Mouse (Mus musculus) liver, embryonic 14.5 days (tissue): ENCODE measurements around the gene Faim2. TPM values are rescaled to one million over a fixed set of nuclear protein-coding genes. Genes with fewer than 3 reads are reported as not detected.

Experiments used
- ATAC-seq: fragments of 200-750 bp; cut with Nextera tagmentation; 2 replicates; pipeline ENCODE4 v1.8.0; 2017; ENCODE audit warnings: moderate number of reproducible peaks, mild to moderate bottlenecking, moderate library complexity; ENCODE audit not compliant: insufficient read depth
- DNase-seq, 3 experiments: peaks; one replicate each; pipeline ENCODE4 v3.0.0-alpha.2; 2012 to 2013; ENCODE audit warnings: low read depth in 3 of 3, low spot score in 3 of 3
- H3K27ac ChIP-seq: fragments of 300-500 bp; sonication (generic); 2 replicates; pipeline ENCODE4 v1.5.1; 2014; ENCODE audit warnings: moderate library complexity, mild to moderate bottlenecking, control low read depth, inconsistent platforms
- H3K27me3 ChIP-seq: fragments of 300-500 bp; sonication (generic); 2 replicates; pipeline ENCODE4 v1.6.1; 2014; ENCODE audit warnings: mild to moderate bottlenecking, low read length, moderate library complexity; ENCODE audit not compliant: control insufficient read depth, insufficient read depth
- H3K36me3 ChIP-seq: fragments of 300-500 bp; sonication (generic); replicated peaks from 2 replicates; pipeline ENCODE4 v1.6.1; 2014; ENCODE audit warnings: low read depth; ENCODE audit not compliant: control insufficient read depth, insufficient read depth
- H3K4me1 ChIP-seq, 2 experiments: fragments of 200-500 bp in 1 of 2; fragments of 300-500 bp in 1 of 2; sonication (generic) in 1 of 2; replicated peaks; 2 replicates each; pipeline ENCODE4 v1.6.1; 2012 to 2014; ENCODE audit warnings: antibody characterized with exemption in 1 of 2, inconsistent platforms in 1 of 2, low read length in 1 of 2; ENCODE audit not compliant: control insufficient read depth in 2 of 2, insufficient read depth in 2 of 2
- H3K4me2 ChIP-seq: fragments of 300-500 bp; sonication (generic); 2 replicates; pipeline ENCODE4 v1.6.1; 2014; ENCODE audit warnings: low read depth, mild to moderate bottlenecking, control low read depth, moderate library complexity
- H3K4me3 ChIP-seq, 2 experiments: fragments of 200-500 bp in 1 of 2; fragments of 300-500 bp in 1 of 2; sonication (generic) in 1 of 2; 2 replicates each; pipeline ENCODE4 v1.5.1; 2012 to 2014; ENCODE audit warnings: low read depth in 2 of 2, low read length in 2 of 2, mild to moderate bottlenecking in 2 of 2, control low read depth in 1 of 2, inconsistent platforms in 1 of 2, moderate library complexity in 1 of 2; ENCODE audit not compliant: insufficient read depth in 1 of 2
- H3K9ac ChIP-seq: fragments of 300-500 bp; sonication (generic); replicated peaks from 2 replicates; pipeline ENCODE4 v1.6.1; 2014; ENCODE audit warnings: mild to moderate bottlenecking, control low read depth, moderate library complexity
- H3K9me3 ChIP-seq: fragments of 300-500 bp; sonication (generic); 2 replicates; pipeline ENCODE4 v1.6.1; 2016; ENCODE audit warnings: low read length, mixed read lengths; ENCODE audit not compliant: control insufficient read depth
- CTCF ChIP-seq: IDR thresholded peaks from 2 replicates; pipeline ENCODE4 v1.5.1; 2016; ENCODE audit warnings: antibody characterized with exemption, low read depth, control low read depth
- EP300 ChIP-seq: IDR thresholded peaks from 2 replicates; pipeline ENCODE4 v1.6.1; 2016; ENCODE audit warnings: antibody characterized with exemption, low read depth
- whole genome bisulfite sequencing: fragments of 180-500 bp; shearing (Covaris S2); extraction: QIAGEN DNeasy Blood & Tissue Kit; methylation state at CpG from one replicate; pipeline ENCODE4 v1.1.7; 2014; ENCODE audit not compliant: insufficient replicate concordance; 5-methylcytosine and 5-hydroxymethylcytosine counted together
- polyA plus RNA-seq, 2 experiments: library from polyadenylated mRNA; depleted of rRNA in 1 of 2; stranded (reverse) in 1 of 2; unstranded in 1 of 2; fragments of >200 nt; fragmentation: Nextera tagmentation in 1 of 2; extraction: Ambion mirVana in 1 of 2; gene quantifications; 2 replicates each; pipeline versions ENCODE4 v1.2.1 to v1.2.3; 2012 to 2014

Faim2 gene
- polyA plus RNA-seq (2012; rRNA removed) (0.02 TPM in 1 of 2 replicates, not detected in the other), polyA plus RNA-seq (2014; fragmentation: Nextera tagmentation; extraction: Ambion mirVana) (not detected in 2 replicates)

DNA sequence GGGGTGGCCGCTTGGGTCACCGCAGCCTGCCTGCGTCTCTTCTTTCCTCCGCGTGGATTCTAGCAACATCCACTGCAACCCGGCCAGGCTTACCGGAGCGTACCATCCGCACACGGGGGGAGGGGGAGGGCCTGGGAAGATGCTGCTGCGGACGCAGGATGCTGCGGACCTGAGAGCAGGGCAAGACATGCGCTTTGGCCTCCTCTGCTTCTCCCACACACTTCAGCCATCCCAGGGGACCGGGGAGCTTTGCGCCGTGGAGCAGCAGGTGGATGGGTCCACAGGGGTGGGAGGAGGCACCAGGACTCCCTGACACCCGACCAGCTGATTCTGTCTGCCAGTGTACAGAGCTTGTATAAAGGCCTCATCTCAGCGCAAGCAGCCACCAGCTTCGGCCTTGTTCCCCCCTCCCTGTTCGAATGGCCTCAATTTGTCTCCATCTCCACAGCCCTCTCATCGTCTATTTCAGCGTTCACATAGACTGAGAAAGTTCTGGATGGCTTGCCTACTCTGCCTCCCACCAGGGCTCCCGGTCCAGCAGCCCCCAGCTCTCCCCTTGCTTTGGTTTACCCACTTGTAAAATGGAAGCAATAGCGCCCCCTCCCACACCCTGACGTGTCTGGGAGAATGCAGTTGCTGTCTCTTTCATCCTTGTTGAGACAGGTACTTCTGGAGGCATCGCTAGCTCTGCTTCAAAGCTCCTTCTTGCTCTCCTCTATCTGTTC lies at the start of gene Faim2:
Faim2 (minus strand) TSS at position 537 of the 725 bp plus-strand sequence.
- Histone ChIP-seq H3K4me2 (no peak within 1 kb of the TSS), H3K9me3 (no peaks in the 10 kb centered on the region), H3K4me1 (no peaks in the 10 kb centered on the region), H3K9ac (no peak within 1 kb of the TSS), H3K4me3 (no peak within 1 kb of the TSS), H3K27me3 (no peaks in the 10 kb centered on the region; the same call in 1 of the 2 replicates), H3K36me3 (no peaks in the 10 kb centered on the region), H3K27ac (no peak within 1 kb of the TSS)
- no peak for TF ChIP-seq EP300
- no peak for TF ChIP-seq CTCF
- DNase-seq (no peak), ATAC-seq (no peak)
- 33% methylated on average over 26 of the region's 27 CpGs for WGBS

DNA sequence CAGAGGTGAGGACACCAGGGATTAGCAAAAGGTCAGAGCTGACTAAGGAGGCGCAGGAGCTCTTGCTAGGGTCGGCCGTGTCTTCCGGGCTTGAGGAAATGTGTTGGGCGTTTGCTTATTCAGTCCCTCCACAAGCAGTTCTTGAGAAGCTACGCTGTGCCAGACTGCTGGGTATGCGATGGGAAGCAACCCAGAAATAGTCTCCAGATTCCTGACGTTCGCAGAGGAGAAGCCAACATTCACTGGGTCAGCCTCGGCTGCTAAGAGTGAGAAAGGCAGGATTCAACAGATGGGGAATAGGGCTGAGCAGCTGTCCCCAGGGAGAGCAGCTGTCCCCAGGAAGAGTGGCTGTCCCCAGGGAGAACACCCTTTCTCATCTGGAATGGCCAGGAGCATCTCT lies 41.2 kb upstream of the Faim2 start:
- H3K36me3 ChIP-seq: no peaks in the 10 kb centered on the region
- no peaks in the 10 kb centered on the region for H3K4me1 ChIP-seq
- no peak for ATAC-seq
- DNase-seq: no peak
- H3K9me3 ChIP-seq: no peaks in the 10 kb centered on the region
- H3K9ac ChIP-seq: no peak overlapping the region
- H3K4me3 ChIP-seq: no peak overlapping the region
- no peak overlapping the region for H3K4me2 ChIP-seq
- WGBS: 70% methylated on average over 10 of the region's 10 CpGs
- H3K27me3 ChIP-seq: no peaks in the 10 kb centered on the region
- TF ChIP-seq CTCF (no peak), EP300 (no peak)
- no peak overlapping the region for H3K27ac ChIP-seq

DNA sequence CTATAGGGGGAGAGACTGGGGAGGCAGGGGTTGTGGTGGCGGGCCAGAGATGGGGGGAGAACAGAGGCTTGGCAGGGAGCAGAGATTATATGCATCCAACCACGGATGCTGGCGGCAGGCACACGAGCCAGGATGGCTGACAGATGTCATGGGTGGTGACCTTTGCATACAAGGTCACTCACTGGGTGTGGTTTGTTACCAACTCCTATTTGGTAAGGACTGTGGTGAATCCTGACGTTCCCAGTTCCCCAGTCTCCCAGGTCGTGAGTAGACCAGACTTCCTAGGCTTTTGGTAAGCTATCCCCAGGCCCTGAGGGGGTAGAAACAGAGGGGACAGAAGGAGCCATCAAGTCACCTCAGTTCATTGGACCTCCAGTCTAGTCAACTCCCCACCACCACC lies 40.7 kb upstream of the Faim2 start:
- H3K4me1 ChIP-seq: no peaks in the 10 kb centered on the region
- no peak overlapping the region for H3K4me3 ChIP-seq
- H3K27ac ChIP-seq: no peak overlapping the region
- no peaks in the 10 kb centered on the region for H3K36me3 ChIP-seq
- H3K9me3 ChIP-seq: no peaks in the 10 kb centered on the region
- no peak overlapping the region for H3K9ac ChIP-seq
- ATAC-seq (no peak), DNase-seq (no peak)
- no peaks in the 10 kb centered on the region for H3K27me3 ChIP-seq
- 51% methylated on average over 6 of the region's 6 CpGs for WGBS
- TF ChIP-seq EP300 (no peak), CTCF (no peak)
- no peak overlapping the region for H3K4me2 ChIP-seq

DNA sequence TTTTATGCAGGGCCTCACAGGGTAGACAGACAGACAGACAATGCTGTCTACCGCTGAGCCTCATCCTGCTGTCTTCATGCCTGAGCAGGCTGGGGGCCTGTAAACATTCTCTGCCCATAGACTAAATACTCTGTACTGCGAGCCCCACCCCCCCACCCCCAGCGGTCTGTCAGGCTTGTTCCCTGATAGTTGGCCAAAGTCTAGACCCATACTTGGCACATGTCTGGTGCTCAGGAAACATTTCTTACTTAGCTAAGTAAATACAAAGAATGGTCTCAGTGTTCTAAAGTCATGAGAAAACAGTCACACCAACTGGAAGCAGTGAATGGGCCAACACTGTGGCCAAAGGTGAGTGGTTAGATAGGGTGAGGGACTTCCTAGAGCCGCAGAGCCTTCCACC lies 39.4 kb upstream of the Faim2 start:
- ATAC-seq: no peak
- Histone ChIP-seq H3K4me2 (no peak overlapping the region), H3K4me3 (no peak overlapping the region), H3K4me1 (no peaks in the 10 kb centered on the region), H3K27ac (no peak overlapping the region), H3K36me3 (no peaks in the 10 kb centered on the region), H3K9me3 (no peaks in the 10 kb centered on the region), H3K27me3 (no peaks in the 10 kb centered on the region), H3K9ac (no peak overlapping the region)
- no peak for DNase-seq
- TF ChIP-seq CTCF (no peak), EP300 (no peak)
- WGBS: 60% methylated on average over 4 of the region's 4 CpGs

DNA sequence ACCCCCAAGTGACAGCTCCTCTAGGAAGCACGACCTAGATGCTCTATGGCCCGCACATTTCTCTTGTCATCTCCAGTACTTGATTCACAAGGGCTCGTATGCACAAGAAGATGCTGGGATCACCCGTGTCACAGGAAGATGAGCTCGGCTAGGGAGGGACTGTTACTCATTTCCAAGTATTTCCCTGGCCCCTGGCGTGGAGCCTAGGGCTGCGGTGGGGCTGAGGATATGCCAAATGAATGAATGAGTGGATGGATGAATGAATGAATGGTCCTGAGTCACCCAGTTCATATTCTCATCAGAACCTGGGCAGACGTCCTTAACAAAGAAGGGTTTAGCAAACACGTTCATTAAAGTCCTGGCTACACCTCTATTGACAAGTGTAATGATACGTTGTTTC lies 32.3 kb upstream of the Faim2 start:
- Histone ChIP-seq H3K27ac (no peak overlapping the region), H3K36me3 (no peaks in the 10 kb centered on the region), H3K4me1 (no peaks in the 10 kb centered on the region), H3K27me3 (no peaks in the 10 kb centered on the region), H3K4me2 (no peak overlapping the region), H3K4me3 (no peak overlapping the region), H3K9ac (no peak overlapping the region), H3K9me3 (no peaks in the 10 kb centered on the region)
- ATAC-seq (no peak), DNase-seq (no peak)
- 63% methylated on average over 10 of the region's 10 CpGs for whole genome bisulfite sequencing
- TF ChIP-seq EP300: no peak
- TF ChIP-seq CTCF: no peak
